Mouse (Mus musculus) splenic B cell, adult 2 months (primary cell): ENCODE results near the gene Nup98.

Source experiments
- DNase-seq: peaks from one replicate; pipeline ENCODE4 v3.0.0-alpha.2; 2011; ENCODE audit warnings: low read depth, low spot score
- H3K27me3 ChIP-seq: 2 replicates; pipeline ENCODE4 v1.6.1; 2012; ENCODE audit warnings: mild to moderate bottlenecking, low read length, moderate library complexity, mixed read lengths; ENCODE audit not compliant: control insufficient read depth, poor library complexity, insufficient read depth, severe bottlenecking
- H3K36me3 ChIP-seq: 2 replicates; pipeline ENCODE4 v1.6.1; 2012; ENCODE audit warnings: mild to moderate bottlenecking, low read length, moderate library complexity, mixed read lengths; ENCODE audit not compliant: control insufficient read depth, poor library complexity, insufficient read depth, severe bottlenecking

Gene Nup98

GRCm38 (mm10) chr7:102244782-102245535 lies 35.0 kb upstream of the Nup98 start:
- Histone ChIP-seq H3K27me3 (no peaks in the 10 kb centered on the region), H3K36me3 (peaks cover 2% of the 10 kb centered on the region)
- DNase-seq, result no peak

GRCm38 (mm10) chr7:102243870-102244269 lies 33.9 kb upstream of the Nup98 start:
- Histone ChIP-seq H3K36me3 (peaks cover 2% of the 10 kb centered on the region), H3K27me3 (no peaks in the 10 kb centered on the region)
- peak; percentile 41 for DNase-seq

- H3K36me3 ChIP-seq, result peaks cover 2% of the 10 kb centered on the region
- DNase-seq, result no peak
- H3K27me3 ChIP-seq, result no peaks in the 10 kb centered on the region
These were observed 32.9 kb upstream of the Nup98 start for GRCm38 (mm10) chr7:102242917-102243316.

GRCm38 (mm10) chr7:102242371-102242770 lies 32.4 kb upstream of the Nup98 start:
- no peaks in the 10 kb centered on the region for H3K27me3 ChIP-seq
- no peak for DNase-seq
- peaks cover 5% of the 10 kb centered on the region for H3K36me3 ChIP-seq

- Histone ChIP-seq H3K27me3 (no peaks in the 10 kb centered on the region), H3K36me3 (peaks cover 6% of the 10 kb centered on the region)
- DNase-seq, result no peak
These were observed 29.6 kb upstream of the Nup98 start for GRCm38 (mm10) chr7:102239591-102239990.

GRCm38 (mm10) chr7:102238686-102239286 lies 28.8 kb upstream of the Nup98 start:
- no peaks in the 10 kb centered on the region for H3K27me3 ChIP-seq
- no peak for DNase-seq
- H3K36me3 ChIP-seq, result peaks cover 6% of the 10 kb centered on the region

- H3K27me3 ChIP-seq, result no peaks in the 10 kb centered on the region
- H3K36me3 ChIP-seq, result peaks cover 6% of the 10 kb centered on the region; the same call in 1 of the 2 replicates
- DNase-seq, result no peak
These were observed 23.1 kb upstream of the Nup98 start for GRCm38 (mm10) chr7:102233059-102233458.

- Histone ChIP-seq H3K36me3 (0 out of 2 replicates have a peak, but pooled peaks cover 2% of the 10 kb centered on the region), H3K27me3 (no peaks in the 10 kb centered on the region)
- no peak for DNase-seq
These were observed 19.8 kb upstream of the Nup98 start for GRCm38 (mm10) chr7:102229814-102230213.

- no peak for DNase-seq
- H3K36me3 ChIP-seq, result 0 out of 2 replicates have a peak, but pooled peaks cover 2% of the 10 kb centered on the region
- no peaks in the 10 kb centered on the region for H3K27me3 ChIP-seq
These were observed 18.2 kb upstream of the Nup98 start for GRCm38 (mm10) chr7:102228049-102228670.

GRCm38 (mm10) chr7:102226051-102226450 lies 16.1 kb upstream of the Nup98 start:
- Histone ChIP-seq H3K36me3 (0 out of 2 replicates have a peak, but pooled peaks cover under 1% of the 10 kb centered on the region), H3K27me3 (no peaks in the 10 kb centered on the region)
- no peak for DNase-seq

GRCm38 (mm10) chr7:102223883-102224738 lies 14.1 kb upstream of the Nup98 start:
- Histone ChIP-seq H3K27me3 (no peaks in the 10 kb centered on the region), H3K36me3 (no peaks in the 10 kb centered on the region)
- no peak for DNase-seq

GRCm38 (mm10) chr7:102222830-102223556 lies 13.0 kb upstream of the Nup98 start:
- H3K36me3 ChIP-seq, result no peaks in the 10 kb centered on the region
- no peaks in the 10 kb centered on the region for H3K27me3 ChIP-seq
- DNase-seq, result peak; percentile 55

- no peaks in the 10 kb centered on the region for H3K27me3 ChIP-seq
- peak; percentile 75 for DNase-seq
- no peaks in the 10 kb centered on the region for H3K36me3 ChIP-seq
These were observed 12.4 kb upstream of the Nup98 start for GRCm38 (mm10) chr7:102222336-102222735.

GRCm38 (mm10) chr7:102221899-102222298 lies 11.9 kb upstream of the Nup98 start:
- no peak for DNase-seq
- no peaks in the 10 kb centered on the region for H3K27me3 ChIP-seq
- no peaks in the 10 kb centered on the region for H3K36me3 ChIP-seq
